Mouse (Mus musculus): ENCODE data around the gene Cbx2. TPM values are rescaled to one million over a fixed set of nuclear protein-coding genes. Genes with fewer than 3 reads are reported as not detected.

Gene Cbx2
- polyA plus RNA-seq (2015; fragmentation: Nextera tagmentation; extraction: Ambion mirVana) = 13.3 and 18.0 TPM in 2 replicates

GRCm38 (mm10) chr11:119022895-119023615, at the start of gene Cbx2:
Gene Cbx2 (plus strand): TSS chr11:119022962.
- ATAC-seq = peak; percentile 95
- peak within 1 kb of the TSS; percentile 97 for H3K4me2 ChIP-seq (ENCODE audit: low read length)
- under 1% methylated on average over 61 of the region's 99 CpGs for WGBS
- H3K27ac ChIP-seq (ENCODE audit: low read length) = peak within 1 kb of the TSS; percentile 81
- H3K27me3 ChIP-seq (ENCODE audit: control insufficient read depth, insufficient read depth, low read depth, low read length) = 0 out of 2 replicates have a peak, but pooled peaks cover 3% of the 10 kb centered on the region
- peak within 1 kb of the TSS; percentile 95 for H3K9ac ChIP-seq (ENCODE audit: low read depth, low read length)
- peak within 1 kb of the TSS; percentile 95 for H3K4me3 ChIP-seq (ENCODE audit: low read depth, low read length)
- peaks cover 9% of the 10 kb centered on the region for H3K36me3 ChIP-seq (ENCODE audit: control insufficient read depth, insufficient read depth, low read length)
- no peaks in the 10 kb centered on the region for H3K9me3 ChIP-seq (replicated peaks; ENCODE audit: control insufficient read depth, low read length, poor library complexity, severe bottlenecking)
- peaks cover 40% of the 10 kb centered on the region for H3K4me1 ChIP-seq (ENCODE audit: control insufficient read depth, insufficient read depth, low read length)

DNA sequence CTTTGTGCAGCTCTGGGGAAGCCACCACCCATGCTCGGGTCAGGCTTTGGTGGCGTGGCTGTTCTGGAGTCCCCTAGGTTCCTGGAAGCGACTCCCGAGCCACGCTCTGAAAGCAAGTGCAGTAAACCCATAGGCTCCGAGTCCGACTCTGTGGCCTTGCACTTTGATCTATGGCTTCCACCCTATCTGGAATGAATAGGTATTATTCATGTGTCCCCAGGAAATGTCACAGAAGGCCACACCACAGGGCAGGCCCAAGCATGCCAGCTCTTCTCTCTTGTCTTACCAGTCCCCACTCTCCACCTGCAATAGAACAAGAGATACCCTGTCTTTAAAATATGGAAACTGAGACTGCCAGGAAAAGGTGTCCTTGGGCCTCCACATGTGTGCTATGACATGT, 48.4 kb upstream of the Cbx2 start:
- ATAC-seq = no peak
- Histone ChIP-seq H3K4me3 (ENCODE audit: low read depth, low read length) (no peak overlapping the region), H3K27me3 (ENCODE audit: control insufficient read depth, insufficient read depth, low read depth, low read length) (0 out of 2 replicates have a peak, but pooled peaks cover 4% of the 10 kb centered on the region), H3K4me1 (ENCODE audit: control insufficient read depth, insufficient read depth, low read length) (peaks cover 10% of the 10 kb centered on the region), H3K9me3 (replicated peaks; ENCODE audit: control insufficient read depth, low read length, poor library complexity, severe bottlenecking) (no peaks in the 10 kb centered on the region), H3K4me2 (ENCODE audit: low read length) (no peak overlapping the region), H3K9ac (ENCODE audit: low read depth, low read length) (no peak overlapping the region), H3K36me3 (ENCODE audit: control insufficient read depth, insufficient read depth, low read length) (no peaks in the 10 kb centered on the region), H3K27ac (ENCODE audit: low read length) (no peak overlapping the region)
- 79% methylated on average over 7 of the region's 7 CpGs for WGBS

- Histone ChIP-seq H3K4me1 (ENCODE audit: control insufficient read depth, insufficient read depth, low read length) (peaks cover 10% of the 10 kb centered on the region), H3K27me3 (ENCODE audit: control insufficient read depth, insufficient read depth, low read depth, low read length) (0 out of 2 replicates have a peak, but pooled peaks cover 4% of the 10 kb centered on the region), H3K27ac (ENCODE audit: low read length) (no peak overlapping the region), H3K4me3 (ENCODE audit: low read depth, low read length) (no peak overlapping the region), H3K9me3 (replicated peaks; ENCODE audit: control insufficient read depth, low read length, poor library complexity, severe bottlenecking) (no peaks in the 10 kb centered on the region), H3K36me3 (ENCODE audit: control insufficient read depth, insufficient read depth, low read length) (no peaks in the 10 kb centered on the region), H3K4me2 (ENCODE audit: low read length) (peak overlapping the region; percentile 42), H3K9ac (ENCODE audit: low read depth, low read length) (peak overlapping the region; percentile 33; the same call in 1 of the 2 replicates)
- whole genome bisulfite sequencing = 1% methylated on average over 10 of the region's 10 CpGs
- no peak for ATAC-seq
Observed at GRCm38 (mm10) chr11:118975427-118975826, 47.3 kb upstream of the Cbx2 start.

- Histone ChIP-seq H3K27ac (ENCODE audit: low read length) (no peak overlapping the region), H3K36me3 (ENCODE audit: control insufficient read depth, insufficient read depth, low read length) (no peaks in the 10 kb centered on the region), H3K9me3 (replicated peaks; ENCODE audit: control insufficient read depth, low read length, poor library complexity, severe bottlenecking) (no peaks in the 10 kb centered on the region), H3K27me3 (ENCODE audit: control insufficient read depth, insufficient read depth, low read depth, low read length) (0 out of 2 replicates have a peak, but pooled peaks cover 4% of the 10 kb centered on the region), H3K4me2 (ENCODE audit: low read length) (peak overlapping the region; percentile 42), H3K9ac (ENCODE audit: low read depth, low read length) (peak overlapping the region; percentile 33; the same call in 1 of the 2 replicates), H3K4me1 (ENCODE audit: control insufficient read depth, insufficient read depth, low read length) (peaks cover 10% of the 10 kb centered on the region), H3K4me3 (ENCODE audit: low read depth, low read length) (no peak overlapping the region)
- 0 out of 2 replicates have a peak, but pooled peaks have one; percentile 32 for ATAC-seq
- WGBS = 14% methylated on average over 12 of the region's 12 CpGs
Observed at GRCm38 (mm10) chr11:118975917-118976316, 46.8 kb upstream of the Cbx2 start.

- Histone ChIP-seq H3K4me3 (ENCODE audit: low read depth, low read length) (no peak overlapping the region), H3K36me3 (ENCODE audit: control insufficient read depth, insufficient read depth, low read length) (no peaks in the 10 kb centered on the region), H3K9ac (ENCODE audit: low read depth, low read length) (no peak overlapping the region), H3K4me2 (ENCODE audit: low read length) (no peak overlapping the region), H3K27me3 (ENCODE audit: control insufficient read depth, insufficient read depth, low read depth, low read length) (0 out of 2 replicates have a peak, but pooled peaks cover 4% of the 10 kb centered on the region), H3K4me1 (ENCODE audit: control insufficient read depth, insufficient read depth, low read length) (peaks cover 9% of the 10 kb centered on the region), H3K9me3 (replicated peaks; ENCODE audit: control insufficient read depth, low read length, poor library complexity, severe bottlenecking) (no peaks in the 10 kb centered on the region), H3K27ac (ENCODE audit: low read length) (no peak overlapping the region)
- WGBS = 76% methylated on average over 2 of the region's 2 CpGs
- ATAC-seq = no peak
Observed at GRCm38 (mm10) chr11:118980388-118980787, 42.4 kb upstream of the Cbx2 start.

GRCm38 (mm10) chr11:118981012-118981776, 41.6 kb upstream of the Cbx2 start:
- WGBS = 63% methylated on average over 18 of the region's 18 CpGs
- no peak for ATAC-seq
- no peaks in the 10 kb centered on the region for H3K9me3 ChIP-seq (replicated peaks; ENCODE audit: control insufficient read depth, low read length, poor library complexity, severe bottlenecking)

DNA sequence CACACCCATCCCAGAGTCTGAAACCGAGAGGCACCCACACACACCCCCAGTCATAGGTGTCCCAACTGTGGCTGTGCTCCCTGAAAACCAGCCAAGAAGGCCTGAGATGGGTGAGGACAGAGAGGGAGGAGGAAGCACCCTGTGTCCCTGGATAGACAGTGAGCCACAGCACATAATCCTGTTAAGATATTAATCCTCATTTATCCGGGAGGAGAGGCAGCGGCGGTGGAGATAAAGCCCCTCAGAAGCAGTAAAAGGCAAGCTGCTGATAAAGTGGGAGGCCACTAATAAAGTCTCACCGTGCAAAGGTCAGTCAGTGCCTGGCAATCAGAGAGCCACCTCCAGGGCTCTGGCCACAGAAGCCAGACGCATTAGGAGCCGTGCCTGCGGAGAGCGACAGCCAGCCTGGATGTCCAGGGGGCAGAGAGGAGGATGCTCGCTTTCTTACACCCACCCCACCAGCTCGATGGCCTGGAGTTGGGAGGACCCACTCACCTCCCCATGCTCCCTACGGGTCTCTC, 40.1 kb upstream of the Cbx2 start:
- no peak for ATAC-seq
- H3K4me2 ChIP-seq (ENCODE audit: low read length) = no peak overlapping the region
- H3K9ac ChIP-seq (ENCODE audit: low read depth, low read length) = no peak overlapping the region
- no peak overlapping the region for H3K27ac ChIP-seq (ENCODE audit: low read length)
- H3K4me3 ChIP-seq (ENCODE audit: low read depth, low read length) = no peak overlapping the region
- H3K4me1 ChIP-seq (ENCODE audit: control insufficient read depth, insufficient read depth, low read length) = peaks cover 6% of the 10 kb centered on the region; the same call in 1 of the 2 replicates
- 44% methylated on average over 12 of the region's 12 CpGs for WGBS
- 0 out of 2 replicates have a peak, but pooled peaks cover 4% of the 10 kb centered on the region for H3K27me3 ChIP-seq (ENCODE audit: control insufficient read depth, insufficient read depth, low read depth, low read length)
- no peaks in the 10 kb centered on the region for H3K36me3 ChIP-seq (ENCODE audit: control insufficient read depth, insufficient read depth, low read length)
- H3K9me3 ChIP-seq (replicated peaks; ENCODE audit: control insufficient read depth, low read length, poor library complexity, severe bottlenecking) = no peaks in the 10 kb centered on the region

More at GRCm38 (mm10) chr11:118981012-118981776, 41.6 kb upstream of the Cbx2 start:
- no peak overlapping the region for H3K4me2 ChIP-seq (ENCODE audit: low read length)
- H3K27me3 ChIP-seq (ENCODE audit: control insufficient read depth, insufficient read depth, low read depth, low read length) = 0 out of 2 replicates have a peak, but pooled peaks cover 4% of the 10 kb centered on the region
- H3K36me3 ChIP-seq (ENCODE audit: control insufficient read depth, insufficient read depth, low read length) = no peaks in the 10 kb centered on the region
- H3K27ac ChIP-seq (ENCODE audit: low read length) = no peak overlapping the region
- H3K4me3 ChIP-seq (ENCODE audit: low read depth, low read length) = no peak overlapping the region
- peaks cover 6% of the 10 kb centered on the region; the same call in 1 of the 2 replicates for H3K4me1 ChIP-seq (ENCODE audit: control insufficient read depth, insufficient read depth, low read length)
- no peak overlapping the region for H3K9ac ChIP-seq (ENCODE audit: low read depth, low read length)

- H3K4me3 ChIP-seq (ENCODE audit: low read depth, low read length) = no peak overlapping the region
- no peak overlapping the region for H3K27ac ChIP-seq (ENCODE audit: low read length)
- H3K36me3 ChIP-seq (ENCODE audit: control insufficient read depth, insufficient read depth, low read length) = no peaks in the 10 kb centered on the region
- 46% methylated on average over 5 of the region's 5 CpGs for WGBS
- H3K9ac ChIP-seq (ENCODE audit: low read depth, low read length) = no peak overlapping the region
- H3K27me3 ChIP-seq (ENCODE audit: control insufficient read depth, insufficient read depth, low read depth, low read length) = no peaks in the 10 kb centered on the region
- peaks cover 6% of the 10 kb centered on the region; the same call in 1 of the 2 replicates for H3K4me1 ChIP-seq (ENCODE audit: control insufficient read depth, insufficient read depth, low read length)
- H3K9me3 ChIP-seq (replicated peaks; ENCODE audit: control insufficient read depth, low read length, poor library complexity, severe bottlenecking) = no peaks in the 10 kb centered on the region
- no peak overlapping the region for H3K4me2 ChIP-seq (ENCODE audit: low read length)
- ATAC-seq = no peak
Observed at GRCm38 (mm10) chr11:118985571-118985970, 37.2 kb upstream of the Cbx2 start.
